Mouse (Mus musculus) gastrocnemius, postnatal 36 days (tissue): Measurements from ENCODE around the gene Slc12a3. TPM values are rescaled to one million over a fixed set of nuclear protein-coding genes. Genes with fewer than 3 reads are reported as not detected.
A peak's percentile ranks its signal among the peaks of the same experiment; 100 is the strongest.

Experiments used
- DNase-seq, 2 experiments: peaks; one replicate each; pipeline ENCODE4 v3.0.0; 2022
- intact Hi-C: fragments of 180-260 bp; cut with DNase I; formaldehyde crosslinking; loops from one replicate; pipeline ENCODE4 v1.15.1; 2025
- total RNA-seq, 2 experiments: library from RNA; stranded (reverse); gene quantifications; 2 replicates each; pipeline ENCODE4 v1.2.3; 2021

The Slc12a3 gene
- total RNA-seq, 2 experiments from 2014 or later: not detected

DNA sequence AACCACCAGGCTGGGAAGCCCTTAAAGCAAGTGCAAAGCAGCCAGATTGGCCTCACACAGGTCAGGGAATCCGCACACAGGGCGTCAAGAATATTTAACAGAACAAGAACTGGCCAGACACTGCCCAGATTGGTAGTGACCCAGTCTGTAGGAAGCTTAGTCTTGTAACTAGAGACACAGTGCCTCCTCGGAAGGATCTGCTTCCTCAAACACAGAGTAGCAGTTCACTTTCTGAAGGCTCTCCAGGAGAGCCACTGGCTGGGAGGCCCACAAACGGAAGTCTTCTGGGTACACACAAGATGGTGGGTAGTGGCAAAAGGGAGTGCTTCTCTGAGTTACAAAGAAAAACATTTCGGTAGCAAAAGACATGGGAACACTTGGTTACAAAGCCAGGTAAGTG lies 41.8 kb downstream of the Slc12a3 start:
- DNase-seq: no peak
- intact Hi-C loops: no loop called here

- intact Hi-C loops: no loop called here
Observed at GRCm38 (mm10) chr8:94372955-94373599, 44.1 kb downstream of the Slc12a3 start.

DNA sequence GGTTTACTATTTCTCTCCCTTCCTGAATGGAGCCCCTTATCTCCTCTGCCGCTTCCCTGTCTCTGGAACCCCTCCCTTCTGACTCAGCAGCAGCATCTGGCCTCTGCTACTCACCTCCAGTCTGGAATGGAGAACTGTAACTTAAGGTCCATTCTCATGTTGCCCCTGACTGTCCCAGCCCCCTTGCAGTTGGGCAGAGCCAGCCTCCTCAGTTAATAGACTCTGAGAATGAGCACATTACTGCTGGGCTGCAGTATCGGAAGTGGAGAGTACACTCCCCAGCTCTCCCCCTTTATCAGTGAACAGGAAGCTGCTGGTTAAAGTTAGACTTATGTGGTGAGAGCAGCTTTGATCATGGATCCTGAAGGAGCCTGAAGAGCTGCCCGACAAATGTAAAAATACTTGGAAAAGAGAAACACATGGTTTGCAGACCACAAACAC lies 46.6 kb downstream of the Slc12a3 start:
- intact Hi-C loops: no loop called here
- DNase-seq: no peak

More at GRCm38 (mm10) chr8:94372955-94373599, 44.1 kb downstream of the Slc12a3 start:
- DNase-seq: no peak

DNA sequence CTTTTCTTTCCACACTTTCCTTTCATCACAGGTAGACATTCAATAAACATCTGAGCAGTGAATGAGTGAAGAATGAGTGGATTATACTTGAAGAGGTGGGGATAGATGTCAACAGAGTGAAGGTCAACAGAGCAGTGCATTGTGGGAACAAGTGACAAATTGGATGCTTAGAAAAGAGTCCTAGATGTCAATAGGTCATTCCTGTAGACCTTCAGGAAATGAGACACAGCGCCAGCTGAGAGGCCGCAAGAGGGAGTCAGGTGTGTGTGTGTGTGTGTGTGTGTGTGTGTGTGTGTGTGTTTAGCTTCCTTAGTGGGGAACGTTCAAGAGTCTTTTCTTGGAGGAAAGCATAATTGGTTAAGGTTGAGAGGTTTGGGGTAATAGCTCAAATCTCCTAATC lies 47.2 kb downstream of the Slc12a3 start:
- intact Hi-C loops: no loop called here
- DNase-seq: no peak

DNA sequence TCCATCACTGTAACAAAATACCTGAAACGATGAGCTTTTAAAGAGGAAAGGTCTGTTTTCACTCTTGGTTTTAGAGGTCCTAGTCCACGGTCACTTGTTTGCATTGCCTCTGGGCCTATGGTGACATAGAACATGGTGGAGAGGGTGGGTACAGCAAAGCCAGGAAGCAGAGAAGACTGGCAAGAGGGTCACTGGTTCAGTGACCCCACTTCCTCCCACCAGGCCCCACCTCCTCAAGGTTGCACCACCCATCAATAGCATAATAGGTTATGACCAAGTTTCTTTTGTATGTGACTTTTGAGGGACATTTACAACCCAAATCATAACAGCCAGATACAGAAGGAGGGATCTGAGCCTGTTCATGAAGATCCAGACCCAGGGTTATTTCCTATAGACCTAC lies 47.6 kb downstream of the Slc12a3 start:
- intact Hi-C loops: no loop called here

DNA sequence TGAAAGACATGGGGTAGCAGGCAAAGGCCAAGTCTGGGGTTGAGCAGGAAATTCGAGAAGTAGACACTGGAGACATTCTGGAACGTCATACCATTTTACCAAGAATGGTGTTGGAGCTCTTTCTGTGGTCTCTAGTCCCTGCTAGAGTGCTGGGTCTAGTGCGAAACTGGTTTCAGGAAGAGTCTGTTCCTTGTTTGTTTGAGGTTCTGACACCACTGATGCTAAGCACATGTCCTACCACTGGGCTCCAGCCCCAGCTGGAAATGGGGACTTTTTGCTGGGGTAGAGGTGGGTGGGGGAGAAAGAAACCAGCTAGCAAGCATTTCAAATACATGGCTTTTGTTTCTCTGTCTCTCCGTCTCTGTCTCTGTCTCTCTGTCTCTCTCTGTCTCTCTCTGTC lies 48.0 kb downstream of the Slc12a3 start:
- intact Hi-C loops: no loop called here

More for the DNA sequence above, 47.6 kb downstream of the Slc12a3 start:
- no peak for DNase-seq

GRCm38 (mm10) chr8:94377714-94378205 lies 48.8 kb downstream of the Slc12a3 start:
- DNase-seq: peak; percentile 63 to 70
- intact Hi-C loops: no loop called here

More for the DNA sequence above, 48.0 kb downstream of the Slc12a3 start:
- no peak for DNase-seq

DNA sequence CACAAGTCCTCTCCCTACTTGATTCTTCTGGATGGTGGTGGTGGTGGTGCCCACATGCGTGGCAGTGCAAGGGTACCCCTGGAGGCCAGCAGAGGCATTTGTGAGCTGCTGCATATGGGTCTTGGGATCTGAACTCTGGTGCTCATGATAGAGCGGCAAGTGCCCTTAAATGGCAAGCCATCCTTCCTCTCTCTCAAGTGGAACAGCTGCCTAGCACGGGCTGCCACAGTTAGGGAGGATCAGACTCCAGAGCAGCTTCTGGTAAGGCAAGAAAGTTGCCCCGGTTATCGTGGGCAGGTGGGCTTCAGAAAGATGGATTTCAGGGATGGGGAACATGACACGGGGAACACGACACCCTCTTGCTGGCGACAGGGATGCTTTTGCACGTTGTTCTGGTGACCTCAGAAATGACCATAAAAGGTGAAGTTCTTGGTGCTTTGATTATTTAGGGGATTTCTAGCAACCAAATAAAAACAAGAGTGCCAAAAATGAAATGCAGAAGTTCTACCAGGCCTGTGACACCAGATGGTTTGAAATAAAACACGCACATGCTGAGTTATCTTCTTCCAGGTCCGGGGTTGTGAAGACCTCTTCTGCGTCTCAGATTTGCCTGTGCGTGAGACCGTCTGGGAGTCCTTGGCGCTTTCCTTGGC lies 49.9 kb downstream of the Slc12a3 start:
- no peak for DNase-seq
- intact Hi-C loops: no loop called here

GRCm38 (mm10) chr8:94379686-94380085 lies 50.7 kb downstream of the Slc12a3 start:
- intact Hi-C loops: no loop called here
- DNase-seq: no peak

DNA sequence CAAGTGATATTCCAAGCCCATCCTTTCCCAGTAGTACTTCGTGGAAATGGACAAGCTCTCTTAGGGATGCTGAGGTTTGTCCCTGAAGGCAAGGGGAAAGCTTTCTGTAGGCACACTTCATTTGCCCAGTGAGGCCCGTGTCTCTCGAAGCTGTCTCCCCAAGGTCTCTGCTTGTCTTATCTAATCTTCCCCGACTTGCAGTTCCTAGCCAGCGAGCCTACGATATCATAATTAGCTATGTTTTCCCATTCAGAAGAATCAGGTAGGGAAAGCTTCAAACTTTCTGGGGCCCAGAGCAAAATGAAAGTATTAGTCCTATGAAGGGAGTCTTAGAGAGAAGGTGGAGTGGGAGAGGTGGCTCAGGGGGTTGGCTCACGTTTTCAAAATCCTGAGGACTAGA lies 55.2 kb downstream of the Slc12a3 start:
- intact Hi-C loops: no loop called here
- DNase-seq: no peak

GRCm38 (mm10) chr8:94385506-94386213 lies 56.7 kb downstream of the Slc12a3 start:
- DNase-seq: no peak
- intact Hi-C loops: no loop called here

DNA sequence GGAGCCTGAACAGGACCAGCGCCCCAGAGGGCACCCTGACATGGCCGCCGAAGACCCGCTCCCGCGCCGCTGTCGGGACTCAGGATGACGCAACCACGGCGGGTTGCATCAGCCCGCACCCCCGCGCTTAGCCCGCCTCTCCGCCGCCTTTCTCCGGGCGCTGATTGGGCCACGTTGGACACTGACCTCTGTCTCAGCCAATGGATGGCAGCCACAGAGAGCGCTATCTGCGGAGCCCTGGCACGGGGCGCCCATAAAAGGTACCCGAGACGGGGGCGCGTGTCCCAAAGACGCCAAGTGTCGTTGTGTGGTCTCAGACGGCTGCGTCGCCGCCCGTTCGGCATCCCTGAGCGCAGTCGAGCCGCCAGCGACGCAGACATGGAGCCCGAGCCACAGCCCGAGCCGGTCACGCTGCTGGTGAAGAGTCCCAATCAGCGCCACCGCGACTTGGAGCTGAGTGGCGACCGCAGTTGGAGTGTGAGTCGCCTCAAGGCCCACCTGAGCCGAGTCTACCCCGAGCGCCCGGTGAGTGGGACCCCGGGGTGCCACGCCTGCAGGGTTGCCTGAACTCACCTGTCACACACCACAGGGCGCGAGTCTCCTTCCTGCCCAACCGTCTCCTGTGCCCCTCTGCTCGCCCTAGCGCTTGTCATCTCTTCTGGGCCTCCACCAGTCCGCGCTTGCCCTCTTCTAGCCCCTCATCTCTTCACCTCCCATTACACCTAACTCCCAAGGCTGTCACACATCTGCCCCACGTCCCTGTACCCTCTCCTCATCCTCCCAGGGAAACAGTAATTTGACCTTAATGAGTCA lies 57.4 kb downstream of the Slc12a3 start, which contains the start of gene Herpud1:
Herpud1 (plus strand) TSS at position 225 of the 813 bp plus-strand sequence.
- intact Hi-C loops: no loop called here
- DNase-seq: peak; percentile 96 to 98

- peak; percentile 83 to 91 for DNase-seq
- intact Hi-C loops: no loop called here
Observed at GRCm38 (mm10) chr8:94387027-94387684, 58.2 kb downstream of the Slc12a3 start.

DNA sequence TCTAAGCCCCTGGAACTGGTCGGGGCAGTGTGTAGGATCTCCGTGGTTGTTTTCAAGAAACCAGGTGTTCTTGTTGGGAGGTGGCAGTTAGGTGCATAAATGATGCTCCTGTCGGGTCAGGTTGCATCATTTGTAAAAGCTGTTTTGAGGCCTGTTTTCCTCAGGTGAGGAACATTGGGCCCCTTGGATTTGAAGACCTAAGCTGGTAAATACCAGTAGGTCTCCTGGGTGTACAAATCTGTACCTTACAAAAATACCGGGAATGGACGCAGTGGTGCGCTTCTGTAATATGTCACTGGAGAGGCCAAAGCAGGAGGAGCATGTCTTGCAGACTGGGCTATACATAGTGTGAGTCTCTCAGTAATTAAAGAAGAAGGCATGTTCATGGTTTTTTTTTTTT lies 58.8 kb downstream of the Slc12a3 start:
- DNase-seq: no peak
- intact Hi-C loops: no loop called here

GRCm38 (mm10) chr8:94389531-94389930 lies 60.5 kb downstream of the Slc12a3 start:
- intact Hi-C loops: no loop called here
- DNase-seq: no peak

DNA sequence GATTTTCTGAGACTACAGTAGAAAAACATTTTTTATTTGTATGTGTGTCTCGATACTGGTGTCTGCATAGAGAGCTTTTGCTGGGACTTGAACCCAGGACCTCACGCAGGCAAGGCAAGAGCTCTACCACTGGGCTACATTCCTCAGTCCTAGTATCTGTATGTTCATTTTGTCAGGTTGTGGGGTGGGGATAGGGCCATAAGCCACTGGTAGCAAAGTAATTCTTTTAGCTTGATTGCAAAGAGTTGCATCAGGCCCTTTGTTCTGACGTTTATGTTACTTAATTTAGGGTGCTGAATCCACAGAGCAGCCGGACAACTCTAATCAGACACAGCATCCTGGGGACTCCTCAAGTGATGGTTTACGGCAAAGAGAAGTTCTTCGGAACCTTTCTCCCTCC lies 61.4 kb downstream of the Slc12a3 start:
- intact Hi-C loops: no loop called here
- DNase-seq: no peak

GRCm38 (mm10) chr8:94390910-94391309 lies 61.9 kb downstream of the Slc12a3 start:
- no peak for DNase-seq
- intact Hi-C loops: no loop called here

DNA sequence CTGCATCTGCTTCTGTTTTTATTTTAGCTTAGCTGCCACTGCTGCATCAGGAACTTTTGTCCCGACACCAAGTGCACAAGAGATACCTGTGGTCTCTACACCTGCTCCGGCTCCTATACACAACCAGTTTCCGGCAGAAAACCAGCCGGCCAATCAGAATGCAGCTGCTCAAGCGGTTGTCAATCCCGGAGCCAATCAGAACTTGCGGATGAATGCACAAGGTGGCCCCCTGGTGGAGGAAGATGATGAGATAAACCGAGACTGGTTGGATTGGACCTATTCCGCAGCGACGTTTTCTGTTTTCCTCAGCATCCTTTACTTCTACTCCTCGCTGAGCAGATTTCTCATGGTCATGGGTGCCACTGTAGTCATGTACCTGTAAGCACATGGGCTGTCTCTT lies 63.1 kb downstream of the Slc12a3 start:
- peak; percentile 28 to 34 for DNase-seq
- intact Hi-C loops: no loop called here

GRCm38 (mm10) chr8:94392648-94393047 lies 63.6 kb downstream of the Slc12a3 start:
- DNase-seq: no peak
- intact Hi-C loops: no loop called here
